Mouse (Mus musculus) brain, embryonic 14.5 days (tissue): Measurements from ENCODE around the gene Afdn.

Experiments
- CTCF ChIP-seq: fragments of 200-500 bp; IDR thresholded peaks from 2 replicates; pipeline ENCODE4 v1.5.1; 2012; ENCODE audit warnings: inconsistent platforms, mild to moderate bottlenecking, moderate library complexity, borderline replicate concordance; ENCODE audit not compliant: insufficient read depth, insufficient read length; ENCODE audit errors: extremely low read depth
- POLR2A ChIP-seq: fragments of 200-500 bp; IDR thresholded peaks from 2 replicates; pipeline ENCODE4 v1.6.1; 2012; ENCODE audit warnings: mild to moderate bottlenecking, inconsistent platforms, borderline replicate concordance; ENCODE audit not compliant: poor library complexity, insufficient read depth, insufficient read length, severe bottlenecking; ENCODE audit errors: extremely low read depth

DNA sequence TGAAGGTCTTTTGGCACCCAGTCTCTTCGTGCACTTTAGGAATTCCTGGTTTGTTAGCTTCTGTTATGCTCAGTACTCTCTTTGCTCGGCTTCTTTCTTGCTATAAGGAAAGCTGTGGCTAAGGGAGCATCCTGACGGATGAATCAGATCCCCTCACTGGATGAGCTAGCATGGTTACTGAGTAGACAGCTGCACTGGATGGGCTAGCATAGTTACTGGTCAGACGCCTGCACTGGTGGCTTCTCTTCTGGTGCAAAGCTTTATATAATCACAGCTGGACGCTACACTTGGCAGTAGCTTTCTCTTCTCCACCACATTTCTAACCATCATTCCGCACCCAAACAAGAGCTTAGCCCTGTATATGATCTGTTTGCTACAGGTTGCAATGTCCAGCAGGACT is 5.4 kb upstream of the Afdn start:
- TF ChIP-seq POLR2A, result no peak
- no peak for TF ChIP-seq CTCF
